Mouse (Mus musculus) layer of hippocampus, postnatal 36 days (tissue): ENCODE results near the gene Ccnd3. TPM values are rescaled to one million over a fixed set of nuclear protein-coding genes. Genes with fewer than 3 reads are reported as not detected.

ENCODE experiments used
- DNase-seq, 2 experiments: peaks; one replicate each; pipeline ENCODE4 v3.0.0; 2022
- total RNA-seq, 2 experiments: library from RNA; stranded (reverse); gene quantifications; 2 replicates each; pipeline ENCODE4 v1.2.3; 2021

Gene Ccnd3
- total RNA-seq, 2 experiments from 2014 or later, result 35.2 to 44.3 TPM

- DNase-seq, result no peak
These were observed 121.2 kb downstream of the Ccnd3 start for GRCm38 (mm10) chr17:47626031-47626430.

- DNase-seq, result no peak
These were observed 122.9 kb downstream of the Ccnd3 start for GRCm38 (mm10) chr17:47627791-47628190.

- DNase-seq, result peak; percentile 92
These were observed 124.2 kb downstream of the Ccnd3 start for GRCm38 (mm10) chr17:47628851-47629676.

- DNase-seq, result peak in 1 of 2 experiments; percentile 32
These were observed 125.1 kb downstream of the Ccnd3 start for GRCm38 (mm10) chr17:47629717-47630677.

GRCm38 (mm10) chr17:47630678-47631065 is 125.8 kb downstream of the Ccnd3 start, which contains the start of gene Usp49:
Gene Usp49, plus strand, starts transcription at chr17:47630690.
- DNase-seq, result no peak

- no peak for DNase-seq
These were observed 127.5 kb downstream of the Ccnd3 start for GRCm38 (mm10) chr17:47632181-47632840.

GRCm38 (mm10) chr17:47633999-47634770 is 129.3 kb downstream of the Ccnd3 start:
- DNase-seq, result no peak

GRCm38 (mm10) chr17:47642992-47643391 is 138.1 kb downstream of the Ccnd3 start:
- DNase-seq, result no peak

- DNase-seq, result peak in 1 of 2 experiments; percentile 22
These were observed 141.8 kb downstream of the Ccnd3 start for GRCm38 (mm10) chr17:47646683-47647082.

- DNase-seq, result no peak
These were observed 144.1 kb downstream of the Ccnd3 start for GRCm38 (mm10) chr17:47648966-47649365.

Other genes with a start within 250 kb of the Ccnd3 start
- 10 to 100 TPM; 23.9 to 29.3 TPM for gene Mrps10, start 136.2 kb upstream of the Ccnd3 start, total RNA-seq
- gene Guca1b, start 119.7 kb upstream of the Ccnd3 start, total RNA-seq, result 1 to 10 TPM; 1.8 to 1.9 TPM
- not detected for gene Guca1a, start 104.5 kb upstream of the Ccnd3 start, total RNA-seq
- under 1 TPM; 0.10 to 0.33 TPM for gene AI661453, start 68.4 kb upstream of the Ccnd3 start, total RNA-seq
- not detected for gene 1700001C19Rik, start 67.7 kb upstream of the Ccnd3 start, total RNA-seq
- gene Taf8, start 2.8 kb upstream of the Ccnd3 start, total RNA-seq, result 10 to 100 TPM; 20.9 to 22.3 TPM
- 10 to 100 TPM; 17.2 to 18.3 TPM for gene Bysl, start 106.4 kb downstream of the Ccnd3 start, total RNA-seq
- gene Med20, start 106.5 kb downstream of the Ccnd3 start, total RNA-seq, result 10 to 100 TPM; 34.1 to 40.4 TPM
- gene Gm20517, start 106.5 kb downstream of the Ccnd3 start, total RNA-seq, result 1 to 10 TPM; 5.3 to 5.4 TPM
- 10 to 100 TPM; 10.5 to 11.5 TPM for gene Usp49, start 125.6 kb downstream of the Ccnd3 start, total RNA-seq
- gene Tomm6, start 183.3 kb downstream of the Ccnd3 start, total RNA-seq, result 100 to 1,000 TPM; 192 to 223 TPM
- 10 to 100 TPM; 24.2 to 25.9 TPM for gene Frs3, start 184.0 kb downstream of the Ccnd3 start, total RNA-seq
- 1 to 10 TPM; 3.3 to 3.4 TPM for gene Gm21981, start 189.4 kb downstream of the Ccnd3 start, total RNA-seq
- gene Prickle4, start 189.7 kb downstream of the Ccnd3 start, total RNA-seq, result 1 to 10 TPM; 3.9 to 4.4 TPM
- gene Pgc, start 221.8 kb downstream of the Ccnd3 start, total RNA-seq, result not detected
- gene Tfeb, start 232.0 kb downstream of the Ccnd3 start, total RNA-seq, result 10 to 100 TPM; 11.5 to 13.9 TPM